Mouse (Mus musculus): ENCODE results near the gene Phtf2.

GRCm38 (mm10) chr5:20738795-20739194 lies 143.1 kb downstream of the Phtf2 start:
- TF ChIP-seq CTCF (IDR thresholded peaks at IDR 0.05; ENCODE audit: borderline replicate concordance, insufficient read depth, low read length), result peak; percentile 36; the same call in 1 of the 2 replicates
- no peak for TF ChIP-seq POLR2A (IDR thresholded peaks at IDR 0.05; ENCODE audit: low read depth, low read length)

All from embryonic fibroblast, embryonic 13.5 days (primary cell).